Mouse (Mus musculus) lung, embryonic 14.5 days (tissue): ENCODE data around the gene Zbtb38. TPM values are rescaled to one million over a fixed set of nuclear protein-coding genes. Genes with fewer than 3 reads are reported as not detected.

Experiments used
- ATAC-seq: fragments of 200-750 bp; cut with Nextera tagmentation; 2 replicates; pipeline ENCODE4 v1.8.0; 2017; ENCODE audit warnings: mild to moderate bottlenecking, moderate TSS enrichment, moderate library complexity; ENCODE audit not compliant: insufficient read depth
- DNase-seq: peaks from one replicate; pipeline ENCODE4 v3.0.0-alpha.2; 2015
- H3K27ac ChIP-seq: fragments of 300-500 bp; sonication (generic); 2 replicates; pipeline ENCODE4 v1.5.1; 2014; ENCODE audit warnings: low read depth, mild to moderate bottlenecking, moderate library complexity
- H3K27me3 ChIP-seq: fragments of 300-500 bp; sonication (generic); 2 replicates; pipeline ENCODE4 v1.6.1; 2014; ENCODE audit warnings: low read length, control low read depth; ENCODE audit not compliant: insufficient read depth
- H3K36me3 ChIP-seq: fragments of 300-500 bp; sonication (generic); 2 replicates; pipeline ENCODE4 v1.6.1; 2014; ENCODE audit warnings: control low read depth; ENCODE audit not compliant: insufficient read depth
- H3K4me1 ChIP-seq: fragments of 300-500 bp; sonication (generic); 2 replicates; pipeline ENCODE4 v1.6.1; 2014; ENCODE audit warnings: antibody characterized with exemption, control low read depth; ENCODE audit not compliant: insufficient read depth
- H3K4me2 ChIP-seq: fragments of 300-500 bp; sonication (generic); 2 replicates; pipeline ENCODE4 v1.6.1; 2014; ENCODE audit warnings: mild to moderate bottlenecking
- H3K4me3 ChIP-seq: fragments of 300-500 bp; sonication (generic); 2 replicates; pipeline ENCODE4 v1.5.1; 2014; ENCODE audit warnings: low read depth, low read length
- H3K9ac ChIP-seq: fragments of 300-500 bp; sonication (generic); 2 replicates; pipeline ENCODE4 v1.6.1; 2014
- H3K9me3 ChIP-seq: fragments of 300-500 bp; sonication (generic); 2 replicates; pipeline ENCODE4 v1.6.1; 2016; ENCODE audit warnings: low read depth, low read length, control low read depth
- CTCF ChIP-seq: IDR thresholded peaks from 2 replicates; pipeline ENCODE4 v1.5.1; 2016; ENCODE audit warnings: antibody characterized with exemption, low read depth
- WGBS: fragments of 180-500 bp; shearing (Covaris S2); extraction: QIAGEN DNeasy Blood & Tissue Kit; methylation state at CpG from one replicate; pipeline ENCODE4 v1.1.7; 2014; 5-methylcytosine and 5-hydroxymethylcytosine counted together
- polyA plus RNA-seq: library from polyadenylated mRNA; unstranded; fragments of >200 nt; fragmentation: Nextera tagmentation; extraction: Ambion mirVana; gene quantifications from 2 replicates; pipeline ENCODE4 v1.2.1, GENCODE M21; 2014

The Zbtb38 gene
- polyA plus RNA-seq, 1 experiment from 2014 or later: 24.5 TPM

- no peaks in the 10 kb centered on the region for H3K9me3 ChIP-seq
- H3K36me3 ChIP-seq: no peaks in the 10 kb centered on the region
- TF ChIP-seq CTCF: no peak
- no peak overlapping the region for H3K27ac ChIP-seq
- DNase-seq (no peak), ATAC-seq (no peak)
- H3K9ac ChIP-seq: no peak overlapping the region
- H3K4me2 ChIP-seq: no peak overlapping the region
- 50% methylated on average over 9 of the region's 9 CpGs for WGBS
- H3K27me3 ChIP-seq: no peaks in the 10 kb centered on the region
- peaks cover 15% of the 10 kb centered on the region for H3K4me1 ChIP-seq
- H3K4me3 ChIP-seq: no peak overlapping the region
Measured at GRCm38 (mm10) chr9:96725582-96726320, 26.9 kb downstream of the Zbtb38 start.

DNA sequence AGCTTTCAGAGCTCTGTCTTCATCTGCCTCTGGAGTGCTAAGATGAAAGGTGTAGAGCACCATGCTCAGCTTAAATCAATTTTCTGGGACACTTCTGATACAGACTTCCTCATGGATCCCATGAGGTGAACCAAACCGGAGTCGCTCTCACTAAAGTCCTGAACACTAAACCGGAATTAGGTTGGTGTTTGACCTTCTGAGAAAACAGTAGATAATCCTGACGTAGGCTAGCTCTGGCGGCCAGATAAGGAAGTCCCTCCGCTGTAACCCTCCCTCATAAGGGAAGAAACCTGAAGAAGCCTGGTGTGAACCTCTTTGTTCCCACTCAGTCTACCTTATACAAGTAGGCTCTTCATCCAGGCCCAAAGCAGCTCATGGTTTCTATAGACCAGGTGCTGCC, 29.0 kb downstream of the Zbtb38 start:
- peaks cover 18% of the 10 kb centered on the region for H3K4me1 ChIP-seq
- ATAC-seq: no peak

GRCm38 (mm10) chr9:96721163-96721799, 31.4 kb downstream of the Zbtb38 start:
- H3K9ac ChIP-seq: no peak overlapping the region
- H3K4me3 ChIP-seq: no peak overlapping the region
- DNase-seq (no peak), ATAC-seq (no peak)
- H3K4me1 ChIP-seq: peaks cover 5% of the 10 kb centered on the region; the same call in 1 of the 2 replicates
- no peaks in the 10 kb centered on the region for H3K9me3 ChIP-seq
- no peak for TF ChIP-seq CTCF
- H3K27me3 ChIP-seq: no peaks in the 10 kb centered on the region
- 65% methylated on average over 8 of the region's 8 CpGs for WGBS
- H3K4me2 ChIP-seq: no peak overlapping the region
- H3K36me3 ChIP-seq: peaks cover 7% of the 10 kb centered on the region; the same call in 1 of the 2 replicates
- H3K27ac ChIP-seq: no peak overlapping the region

More for the DNA sequence above, 29.0 kb downstream of the Zbtb38 start:
- no peak overlapping the region for H3K27ac ChIP-seq
- 73% methylated on average over 6 of the region's 6 CpGs for WGBS
- no peak for DNase-seq
- H3K9me3 ChIP-seq: no peaks in the 10 kb centered on the region
- H3K27me3 ChIP-seq: no peaks in the 10 kb centered on the region
- H3K9ac ChIP-seq: no peak overlapping the region
- no peaks in the 10 kb centered on the region for H3K36me3 ChIP-seq
- no peak overlapping the region for H3K4me2 ChIP-seq
- no peak for TF ChIP-seq CTCF
- H3K4me3 ChIP-seq: no peak overlapping the region

DNA sequence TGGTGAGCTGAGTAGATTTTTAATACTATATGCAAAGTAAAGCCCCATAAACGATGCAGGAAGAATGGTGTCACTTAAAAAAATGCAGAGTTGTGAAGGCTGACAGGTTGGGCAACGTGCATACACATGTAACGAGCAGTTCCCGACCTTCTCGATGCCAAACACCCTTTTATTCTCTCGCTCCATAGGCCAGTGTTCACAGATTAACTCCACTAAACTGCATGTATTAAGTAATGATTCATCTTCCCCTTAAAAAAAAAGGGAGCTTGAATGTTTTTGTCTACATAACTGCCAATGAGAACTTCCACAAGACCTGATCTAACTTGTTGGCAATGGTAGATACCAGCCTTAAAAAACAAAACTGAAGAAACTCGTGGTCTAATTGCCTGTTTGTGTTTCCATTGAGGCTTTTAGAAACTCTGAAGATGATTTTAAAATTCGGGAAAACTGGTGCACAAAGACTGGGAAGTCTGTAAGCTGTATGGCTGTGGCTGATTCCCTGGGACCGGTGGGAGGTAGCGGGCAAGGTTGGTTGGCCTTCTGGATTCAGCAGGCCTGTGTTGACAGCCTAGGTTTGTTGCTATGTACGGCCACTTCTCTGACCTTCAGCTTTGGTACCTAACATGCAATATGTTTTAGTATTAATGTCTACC, 32.0 kb downstream of the Zbtb38 start:
- peaks cover 7% of the 10 kb centered on the region for H3K36me3 ChIP-seq
- H3K4me2 ChIP-seq: peak overlapping the region; percentile 58
- no peak overlapping the region for H3K4me3 ChIP-seq
- ATAC-seq: no peak
- WGBS: 75% methylated on average over 11 of the region's 11 CpGs
- H3K9ac ChIP-seq: no peak overlapping the region
- no peak for TF ChIP-seq CTCF
- H3K27ac ChIP-seq: no peak overlapping the region
- peaks cover 5% of the 10 kb centered on the region; the same call in 1 of the 2 replicates for H3K4me1 ChIP-seq
- H3K9me3 ChIP-seq: no peaks in the 10 kb centered on the region
- no peak for DNase-seq
- no peaks in the 10 kb centered on the region for H3K27me3 ChIP-seq

GRCm38 (mm10) chr9:96719408-96720158, 33.0 kb downstream of the Zbtb38 start:
- H3K4me3 ChIP-seq: peak overlapping the region; percentile 82
- no peaks in the 10 kb centered on the region for H3K9me3 ChIP-seq
- peaks cover 7% of the 10 kb centered on the region for H3K36me3 ChIP-seq
- no peaks in the 10 kb centered on the region for H3K27me3 ChIP-seq
- DNase-seq: peak; percentile 80
- TF ChIP-seq CTCF: no peak
- H3K27ac ChIP-seq: peak overlapping the region; percentile 97
- WGBS: under 1% methylated on average over 67 of the region's 85 CpGs
- peak overlapping the region; percentile 58 for H3K4me2 ChIP-seq
- peak; percentile 87 for ATAC-seq
- H3K4me1 ChIP-seq: peaks cover 5% of the 10 kb centered on the region; the same call in 1 of the 2 replicates
- H3K9ac ChIP-seq: peak overlapping the region; percentile 96

GRCm38 (mm10) chr9:96718888-96719287, 33.7 kb downstream of the Zbtb38 start:
- Histone ChIP-seq H3K4me3 (peak overlapping the region; percentile 82), H3K9me3 (no peaks in the 10 kb centered on the region), H3K36me3 (peaks cover 8% of the 10 kb centered on the region), H3K9ac (peak overlapping the region; percentile 96), H3K27ac (peak overlapping the region; percentile 97; the same call in 1 of the 2 replicates), H3K4me2 (peak overlapping the region; percentile 58), H3K4me1 (peaks cover 5% of the 10 kb centered on the region; the same call in 1 of the 2 replicates), H3K27me3 (no peaks in the 10 kb centered on the region)
- no peak for TF ChIP-seq CTCF
- ATAC-seq (no peak), DNase-seq (no peak)
- 46% methylated on average over 10 of the region's 10 CpGs for WGBS
